ENCODE assay signal across 8 mouse cellular contexts in genomic region chr8:125133685-125134114, GRCm38 (mm10).
DNase-seq lines count a peak whose midpoint lies in the region; ATAC-seq lines count a peak whose summit lies in the region.

No protein-coding gene starts in this region.

- H3K4me3 ChIP-seq in heart, embryonic 10.5 days, result peak overlapping the region; percentile 8; the same call in 1 of the 2 replicates

- peak overlapping the region; percentile 67 for H3K27ac ChIP-seq in heart, embryonic 10.5 days

- H3K9me3 ChIP-seq in heart, embryonic 10.5 days, result no peaks in the 10 kb centered on the region

- H3K27me3 ChIP-seq in heart, embryonic 10.5 days (ENCODE audit: insufficient read depth, poor library complexity, severe bottlenecking), result no peaks in the 10 kb centered on the region

- H3K4me1 ChIP-seq in heart, embryonic 10.5 days, result peaks cover 68% of the 10 kb centered on the region

- peak; percentile 16 to 66 for DNase-seq in urinary bladder, postnatal 36 days (ENCODE audit: low spot score in 2 of 2)
- DNase-seq in urinary bladder, adult 2 months (ENCODE audit: low spot score), result no peak
- DNase-seq in heart, embryonic 10.5 days (ENCODE audit: low spot score), result no peak
- DNase-seq in layer of hippocampus, postnatal 14 days (ENCODE audit: low spot score in 2 of 2), result peak; percentile 66 to 84
- DNase-seq in ovary, postnatal 10 days (ENCODE audit: low spot score), result peak; percentile 10
- DNase-seq in yolk sac, embryonic 10.5 days (ENCODE audit: low spot score), result no peak
- DNase-seq in spleen, adult 18-20 months, result no peak

- no peaks in the 10 kb centered on the region for H3K36me3 ChIP-seq in heart, embryonic 10.5 days

- 33% methylated on average over 11 of the region's 11 CpGs for WGBS in heart, embryonic 10.5 days

- no peak for ATAC-seq in CD4-positive, CD25-positive, alpha-beta regulatory T cell, adult 4 months

Comparison
In these comparisons a context has a peak if more than half of its experiments do, and no peak if none do; other contexts are left out.
1. DNase-seq: peak in urinary bladder, postnatal 36 days (2 of 2), layer of hippocampus, postnatal 14 days (2 of 2) and ovary, postnatal 10 days (single experiment); none in urinary bladder, adult 2 months (single experiment), heart, embryonic 10.5 days (single experiment), yolk sac, embryonic 10.5 days (single experiment) and spleen, adult 18-20 months (0 of 2).